Mouse (Mus musculus): ENCODE measurements around the gene Shc1.

Gene Shc1

DNA sequence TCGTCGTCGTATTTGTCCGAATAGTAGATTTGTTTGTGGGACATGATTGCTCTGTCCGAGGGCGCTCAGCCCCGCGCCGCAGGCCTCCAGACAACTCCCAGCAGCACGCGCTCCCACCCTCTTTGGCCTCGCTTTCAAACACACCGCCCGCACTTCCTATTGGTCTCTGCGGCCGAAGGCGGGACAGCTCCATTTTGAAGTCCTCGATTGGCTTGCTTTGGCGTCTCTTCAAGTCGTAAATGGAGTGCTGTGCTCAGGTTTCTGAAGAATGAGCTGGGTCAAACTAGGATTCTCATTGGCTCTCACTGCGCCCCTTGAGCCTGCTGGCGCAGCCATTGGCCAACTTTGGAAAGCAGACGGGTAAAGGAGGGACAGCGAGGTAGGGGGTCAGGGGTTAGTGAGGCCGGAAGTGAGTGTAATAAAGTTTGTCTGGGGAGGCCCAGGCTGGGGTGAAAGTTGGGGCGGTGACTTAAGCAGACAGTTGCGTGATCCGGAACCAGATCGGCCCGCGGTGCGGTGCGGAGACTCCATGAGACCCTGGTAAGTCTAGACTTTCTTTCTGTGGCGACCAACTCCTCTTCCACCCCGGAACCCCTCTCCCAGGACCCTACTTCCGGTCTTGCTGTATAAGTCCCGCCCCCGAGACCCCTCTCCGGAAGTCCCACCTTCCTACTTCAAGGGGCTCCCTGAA lies at the start of gene Shc1, which contains the start of gene Cks1b:
Gene Shc1, plus strand, starts transcription at position 274 of the 691 bp plus-strand sequence.
Gene Cks1b, minus strand, starts transcription at position 214 of the 691 bp plus-strand sequence.
- DNase-seq (ENCODE audit: low read depth): peak; percentile 97

DNA sequence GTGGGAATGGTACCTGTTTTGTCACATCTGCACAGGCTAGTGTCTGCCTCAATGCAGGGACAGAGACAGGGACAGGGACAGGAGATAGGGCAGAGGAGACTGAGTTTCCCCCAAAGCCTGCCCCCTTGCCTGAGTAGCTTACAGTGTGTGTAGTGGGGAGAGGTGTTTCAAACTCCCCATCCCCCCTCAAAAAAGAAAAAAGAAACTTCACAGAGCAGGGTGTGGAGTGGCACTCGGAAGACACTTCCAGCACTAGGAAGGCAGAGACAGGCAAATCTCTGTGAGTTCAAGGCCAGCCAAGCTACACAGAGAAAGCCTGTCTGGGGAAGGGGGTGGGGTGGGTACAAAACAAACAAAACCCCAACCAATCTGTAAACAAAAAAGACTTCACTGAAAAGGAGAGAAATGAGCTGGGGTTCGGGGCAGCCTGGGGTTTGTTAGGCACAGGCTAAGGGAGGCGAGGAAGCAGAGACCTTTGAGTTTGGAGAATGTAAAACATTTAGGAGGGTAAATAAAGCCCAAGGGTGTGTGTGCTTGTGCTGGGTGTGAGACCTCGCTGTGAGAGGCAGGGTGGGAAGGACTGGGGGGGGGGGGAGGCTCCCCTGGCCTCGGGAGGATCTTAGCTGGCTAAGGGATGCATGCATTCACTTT lies 44.5 kb upstream of the Shc1 start:
- DNase-seq (ENCODE audit: low read depth): peak; percentile 25

- DNase-seq (ENCODE audit: low read depth): no peak
Observed at GRCm38 (mm10) chr3:89377831-89378230, 40.4 kb upstream of the Shc1 start.

GRCm38 (mm10) chr3:89378394-89379067 lies 39.7 kb upstream of the Shc1 start:
- DNase-seq (ENCODE audit: low read depth): peak; percentile 81

- DNase-seq (ENCODE audit: low read depth): peak; percentile 28
Observed at GRCm38 (mm10) chr3:89379388-89380131, 38.7 kb upstream of the Shc1 start.

DNA sequence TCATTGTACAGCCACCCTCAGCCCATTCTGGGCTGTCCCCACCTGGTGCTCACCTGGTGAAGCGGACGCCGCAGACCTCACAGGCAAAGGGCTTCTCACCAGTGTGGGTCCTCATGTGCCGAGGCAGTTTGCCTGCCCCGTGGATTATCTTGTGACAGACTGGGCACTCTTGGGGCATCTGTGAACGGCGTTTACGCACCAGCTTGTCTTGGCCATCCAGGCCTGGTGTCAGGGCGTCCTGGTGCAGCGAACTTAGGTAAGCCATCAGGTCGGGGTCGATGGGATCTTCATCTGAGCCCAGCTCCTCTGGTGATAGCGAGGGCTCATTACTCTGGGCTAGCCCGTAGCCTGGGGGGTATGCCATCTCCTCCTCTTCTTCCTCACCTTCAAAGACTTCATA lies 38.0 kb upstream of the Shc1 start:
- DNase-seq (ENCODE audit: low read depth): peak; percentile 17

- DNase-seq (ENCODE audit: low read depth): no peak
Observed at GRCm38 (mm10) chr3:89380711-89381110, 37.5 kb upstream of the Shc1 start.

DNA sequence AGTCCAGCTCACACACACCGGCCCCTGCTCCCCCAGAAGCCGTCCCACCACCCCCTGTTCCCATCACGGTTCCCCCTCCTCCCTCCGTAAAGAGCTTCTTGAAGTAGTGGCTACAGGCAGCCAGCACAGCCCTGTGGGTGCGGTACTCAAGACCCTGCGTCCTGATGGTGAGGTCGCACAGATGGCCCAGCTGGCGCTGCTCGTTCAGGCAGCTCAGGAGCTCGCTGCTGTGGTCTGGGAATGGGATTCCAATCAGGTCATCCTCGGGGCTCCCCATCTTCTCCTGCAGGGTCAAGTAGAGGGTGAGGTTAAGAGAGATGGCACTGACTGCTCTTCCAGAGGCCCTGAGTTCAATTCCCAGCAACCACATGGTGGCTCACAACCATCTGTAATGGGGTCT lies 37.0 kb upstream of the Shc1 start:
- DNase-seq (ENCODE audit: low read depth): no peak

DNA sequence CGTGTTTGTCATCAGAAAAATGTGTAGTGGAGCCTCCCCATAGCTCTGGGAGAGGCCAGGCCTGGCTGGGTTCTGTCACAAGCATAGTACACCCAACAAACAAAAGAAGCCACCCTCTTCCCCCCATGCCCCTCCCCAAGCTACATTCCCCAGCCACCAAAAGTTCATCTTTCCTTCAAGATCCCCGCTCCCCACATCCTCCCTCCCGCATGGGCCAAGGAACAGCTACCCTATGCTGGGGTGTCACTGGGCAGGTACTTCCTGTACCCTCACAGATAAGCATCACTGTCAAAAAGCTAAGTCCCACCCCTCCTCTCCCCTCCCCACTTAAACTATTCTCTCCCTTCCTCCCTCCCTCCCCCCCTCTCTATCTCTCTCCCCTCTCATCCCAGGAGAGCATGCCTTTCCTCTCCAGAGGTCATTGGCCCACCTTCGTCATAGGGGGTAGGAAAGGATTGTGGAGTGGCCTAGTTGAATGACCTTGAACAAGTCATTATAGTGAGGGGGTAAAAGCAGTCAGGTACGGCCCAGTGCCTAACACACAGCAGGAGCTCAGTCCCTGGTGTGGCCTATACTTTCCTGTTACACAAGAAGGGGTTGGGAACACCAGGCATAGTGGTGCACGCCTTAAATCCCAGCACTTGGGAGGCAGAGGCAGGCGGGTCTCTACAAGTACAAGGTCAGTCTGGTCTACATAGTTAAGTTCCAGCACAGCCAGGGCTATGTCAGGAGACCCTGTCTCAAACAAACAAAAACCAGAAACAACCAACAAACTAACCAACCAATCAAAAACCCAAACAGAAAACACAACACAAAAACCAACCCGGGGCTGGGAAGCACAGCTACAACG lies 36.0 kb upstream of the Shc1 start:
- DNase-seq (ENCODE audit: low read depth): peak; percentile 64

GRCm38 (mm10) chr3:89382950-89383349 lies 35.3 kb upstream of the Shc1 start:
- peak; percentile 36 for DNase-seq (ENCODE audit: low read depth)

DNA sequence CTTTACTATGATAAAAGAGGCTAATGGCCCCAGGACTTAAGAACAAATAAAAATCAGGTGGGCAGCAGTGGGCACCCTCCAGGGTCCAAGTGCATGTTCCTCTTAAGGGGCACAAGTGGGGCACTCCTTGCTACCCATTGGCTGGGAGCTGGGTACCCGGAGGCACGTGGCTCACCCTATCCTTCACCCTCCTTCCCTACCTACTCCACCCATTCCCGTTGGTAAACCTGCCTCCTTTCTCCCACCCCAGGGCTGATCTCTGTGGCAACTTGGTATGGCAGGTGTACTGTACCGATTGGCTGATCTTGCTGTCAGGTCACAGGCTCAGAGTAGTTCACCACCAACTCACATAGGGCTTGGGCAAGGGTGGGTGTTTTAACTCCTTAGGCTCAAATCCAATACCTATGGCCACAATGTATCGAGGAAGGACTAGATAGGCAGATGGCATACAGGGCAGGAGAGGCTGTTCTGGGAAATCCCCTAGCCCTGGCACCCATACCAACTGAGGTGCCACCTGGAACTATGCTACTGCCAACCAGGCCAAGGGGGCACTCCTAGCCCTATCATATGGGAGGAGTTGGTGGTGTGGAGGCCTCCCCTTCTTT lies 34.5 kb upstream of the Shc1 start:
- DNase-seq (ENCODE audit: low read depth): peak; percentile 56

DNA sequence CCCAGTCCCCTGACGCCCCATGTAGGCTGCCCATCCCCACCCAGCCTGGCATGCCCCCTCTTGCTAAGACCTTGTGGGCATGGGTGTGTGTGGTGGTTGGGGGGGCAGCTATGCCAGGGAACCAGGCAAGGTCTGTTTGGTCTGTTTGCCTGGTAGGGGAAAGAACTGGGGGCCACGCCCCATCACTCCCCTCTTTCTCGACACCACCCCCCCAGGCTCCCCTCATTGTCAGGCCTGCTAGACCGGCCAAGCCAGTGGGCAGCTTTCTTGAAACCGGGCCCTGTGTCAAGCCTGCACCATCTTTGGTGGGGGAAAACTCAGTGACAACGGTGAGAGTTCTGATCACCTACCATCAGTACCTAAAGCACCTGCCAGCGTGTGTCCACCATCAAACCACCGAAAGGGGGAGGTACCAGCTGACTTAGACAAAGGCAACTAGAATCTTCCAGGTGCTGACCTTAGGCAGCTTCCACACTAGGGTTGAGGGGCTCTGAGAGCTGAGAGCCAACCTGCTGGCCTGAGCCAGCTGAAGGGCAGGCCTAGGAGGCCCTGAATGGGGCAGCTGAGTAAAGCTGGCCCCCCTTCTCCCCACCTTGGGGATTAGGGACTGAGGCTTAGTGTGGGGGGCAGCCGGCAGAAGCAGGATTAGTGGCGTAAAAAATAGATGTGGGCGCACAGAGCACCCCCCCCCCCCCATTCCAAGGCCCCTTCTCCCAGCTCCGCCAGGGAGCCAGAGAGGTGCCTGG lies 33.7 kb upstream of the Shc1 start:
- peak; percentile 52 for DNase-seq (ENCODE audit: low read depth)

- peak; percentile 69 for DNase-seq (ENCODE audit: low read depth)
Observed at GRCm38 (mm10) chr3:89385451-89385850, 32.8 kb upstream of the Shc1 start.

GRCm38 (mm10) chr3:89386438-89387420 lies 31.5 kb upstream of the Shc1 start:
- DNase-seq (ENCODE audit: low read depth): peak; percentile 84

DNA sequence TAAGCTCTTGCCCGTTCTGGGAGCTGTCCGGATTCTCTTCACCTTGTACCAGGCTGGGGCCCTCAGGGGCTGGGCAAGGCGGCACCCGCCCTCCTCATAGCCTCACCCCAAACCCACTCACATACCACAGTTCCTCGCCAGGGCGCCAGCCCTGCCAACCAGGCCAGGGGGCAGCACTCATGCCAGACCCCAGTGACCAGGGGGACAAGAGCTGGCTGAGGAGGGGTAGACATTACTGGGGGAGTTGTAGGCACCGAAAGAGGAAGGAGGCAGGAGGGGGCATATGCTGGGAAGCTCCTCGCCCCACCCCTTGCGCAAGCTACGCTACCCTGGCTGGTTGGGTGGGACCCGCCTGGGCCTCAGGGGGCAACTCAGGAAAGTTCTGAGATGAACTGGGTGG lies 30.6 kb upstream of the Shc1 start:
- no peak for DNase-seq (ENCODE audit: low read depth)

- DNase-seq (ENCODE audit: low read depth): peak; percentile 57
Observed at GRCm38 (mm10) chr3:89388134-89388881, 29.9 kb upstream of the Shc1 start.

DNA sequence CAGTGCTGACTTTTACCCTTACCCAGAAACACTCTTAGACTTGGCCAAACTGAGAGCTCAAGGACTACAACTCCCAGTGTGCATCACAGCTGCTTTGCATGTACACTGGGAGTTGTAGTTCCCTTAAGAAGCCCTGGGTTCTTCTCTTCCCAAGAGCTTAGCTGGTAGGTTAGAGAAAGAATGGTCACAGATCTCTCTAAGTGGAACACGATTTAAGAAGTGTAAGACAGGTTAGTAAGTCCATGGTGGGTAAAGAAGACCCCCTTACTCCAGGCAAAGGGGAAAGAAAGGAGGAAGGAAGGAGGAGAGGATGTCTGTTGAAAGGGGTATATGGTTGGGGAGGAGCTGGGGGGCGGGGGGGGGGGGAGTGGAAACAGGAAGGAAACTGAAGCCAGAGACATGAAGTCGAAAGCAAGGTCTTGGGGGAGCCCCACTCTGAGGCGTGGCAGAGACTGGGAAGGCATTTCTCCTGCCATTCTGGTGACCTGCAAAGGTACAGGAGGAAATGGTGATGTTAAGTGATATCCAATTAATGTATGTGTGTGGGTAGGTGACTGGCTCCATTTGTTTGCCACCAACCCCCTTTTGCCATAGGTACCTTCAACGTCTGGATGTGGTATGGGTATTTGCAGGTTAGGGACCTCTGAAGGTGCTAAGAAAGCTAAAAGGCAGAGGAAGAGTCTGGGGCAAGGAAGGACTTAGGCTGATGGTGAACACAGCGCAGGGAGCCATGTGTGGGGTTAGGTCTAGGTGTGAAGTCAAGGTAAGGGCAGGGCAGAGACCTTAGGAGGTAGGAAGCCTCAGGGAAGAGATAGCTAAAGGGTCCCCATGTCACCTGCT lies 29.1 kb upstream of the Shc1 start:
- DNase-seq (ENCODE audit: low read depth): peak; percentile 89

All from induced T-regulatory cell, adult 2 months (primary cell).